Mouse (Mus musculus): Measurements from ENCODE around the gene Zc3h10. TPM values are rescaled to one million over a fixed set of nuclear protein-coding genes. Genes with fewer than 3 reads are reported as not detected.

Zc3h10 gene
- polyA plus RNA-seq (2012; rRNA removed; ENCODE audit: low replicate concordance): 11.5 and 20.7 TPM in 2 replicates

GRCm38 (mm10) chr10:128547361-128548032, at the start of gene Zc3h10:
Zc3h10 (minus strand) TSS chr10:128547774.

GRCm38 (mm10) chr10:128589464-128590192, 42.1 kb upstream of the Zc3h10 start, which contains the start of gene Erbb3:
Erbb3 (minus strand) TSS chr10:128589652.

DNA sequence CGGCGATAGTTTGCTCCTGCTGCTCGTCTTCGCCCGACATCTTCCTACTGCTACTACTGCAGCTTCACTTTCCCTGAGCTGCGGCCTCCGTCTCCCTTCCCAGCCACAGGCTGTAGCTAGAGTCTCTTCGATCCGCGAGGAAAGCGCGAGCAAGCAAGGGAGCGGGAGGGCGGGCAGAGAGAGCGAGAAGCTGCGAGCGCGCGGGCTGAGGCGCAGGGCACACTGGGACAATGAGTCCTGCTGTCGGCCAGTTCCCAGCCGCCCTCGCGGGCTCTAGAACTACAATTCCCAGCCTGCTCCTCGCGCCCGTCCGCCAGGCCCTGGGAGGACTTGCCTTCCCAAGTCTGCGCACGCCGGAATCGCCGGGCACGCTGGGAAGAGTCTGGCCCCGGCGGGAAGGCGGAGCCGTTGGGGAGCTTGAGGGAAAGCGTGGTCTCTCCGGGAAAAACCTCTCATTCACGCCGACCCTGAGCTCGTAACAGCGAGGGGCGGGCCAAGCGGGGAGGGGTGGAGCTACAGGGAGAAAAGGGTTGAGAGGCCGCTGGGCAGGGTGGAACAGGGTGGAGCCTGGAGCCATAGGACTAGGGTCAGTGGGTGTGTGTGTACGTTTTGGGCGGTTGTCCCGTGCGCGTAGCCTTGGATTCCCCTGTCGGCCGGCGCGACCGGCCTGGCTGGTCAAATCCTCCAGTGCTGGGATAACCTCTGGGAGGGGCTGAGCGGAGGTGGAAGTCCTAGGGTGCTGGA, 18.4 kb upstream of the Zc3h10 start, which contains the start of gene Pa2g4:
TSS of gene Pa2g4 (minus strand) at position 200 of the 744 bp plus-strand sequence.

GRCm38 (mm10) chr10:128548947-128549681, 1.5 kb upstream of the Zc3h10 start, which contains the start of gene Rpl41:
Rpl41 (minus strand) TSS chr10:128549305.

GRCm38 (mm10) chr10:128525671-128526308, 21.8 kb downstream of the Zc3h10 start, which contains the start of gene Esyt1:
Esyt1 (minus strand) TSS chr10:128525871.

GRCm38 (mm10) chr10:128498590-128498989, 49.0 kb downstream of the Zc3h10 start, which contains the start of gene Myl6b:
Myl6b (minus strand) TSS chr10:128498685.

GRCm38 (mm10) chr10:128493695-128494666, 53.6 kb downstream of the Zc3h10 start, which contains the start of gene Myl6:
Myl6 (minus strand) TSS chr10:128494145.

Other genes with a start within 250 kb of the Zc3h10 start
- 0.07 and 0.09 TPM in 2 replicates for gene Il23a, start 249.0 kb downstream of the Zc3h10 start, polyA plus RNA-seq (2012; rRNA removed; ENCODE audit: low replicate concordance)
- gene Pan2, start 244.4 kb downstream of the Zc3h10 start, polyA plus RNA-seq (2012; rRNA removed; ENCODE audit: low replicate concordance): 23.6 and 33.0 TPM in 2 replicates
- gene Cnpy2, start 225.3 kb downstream of the Zc3h10 start, polyA plus RNA-seq (2012; rRNA removed; ENCODE audit: low replicate concordance): 32.3 and 61.4 TPM in 2 replicates
- 312 and 728 TPM in 2 replicates for gene Cs, start 210.0 kb downstream of the Zc3h10 start, polyA plus RNA-seq (2012; rRNA removed; ENCODE audit: low replicate concordance)
- 41.6 and 171 TPM in 2 replicates for gene Coq10a, start 178.8 kb downstream of the Zc3h10 start, polyA plus RNA-seq (2012; rRNA removed; ENCODE audit: low replicate concordance)
- gene Ankrd52, start 170.7 kb downstream of the Zc3h10 start, polyA plus RNA-seq (2012; rRNA removed; ENCODE audit: low replicate concordance): 35.8 and 39.3 TPM in 2 replicates
- gene Slc39a5, start 146.5 kb downstream of the Zc3h10 start, polyA plus RNA-seq (2012; rRNA removed; ENCODE audit: low replicate concordance): not detected in 2 replicates
- 27.6 and 30.5 TPM in 2 replicates for gene Nabp2, start 136.3 kb downstream of the Zc3h10 start, polyA plus RNA-seq (2012; rRNA removed; ENCODE audit: low replicate concordance)
- gene Rnf41, start 136.1 kb downstream of the Zc3h10 start, polyA plus RNA-seq (2012; rRNA removed; ENCODE audit: low replicate concordance): 25.5 and 28.2 TPM in 2 replicates
- gene Smarcc2, start 88.5 kb downstream of the Zc3h10 start, polyA plus RNA-seq (2012; rRNA removed; ENCODE audit: low replicate concordance): 114 and 152 TPM in 2 replicates
- gene Myl6, start 53.6 kb downstream of the Zc3h10 start, polyA plus RNA-seq (2012; rRNA removed; ENCODE audit: low replicate concordance): 431 and 667 TPM in 2 replicates
- 6.0 and 6.7 TPM in 2 replicates for gene Myl6b, start 49.1 kb downstream of the Zc3h10 start, polyA plus RNA-seq (2012; rRNA removed; ENCODE audit: low replicate concordance)
- gene Esyt1, start 21.9 kb downstream of the Zc3h10 start, polyA plus RNA-seq (2012; rRNA removed; ENCODE audit: low replicate concordance): 153 and 220 TPM in 2 replicates
- gene Rpl41, start 1.5 kb upstream of the Zc3h10 start, polyA plus RNA-seq (2012; rRNA removed; ENCODE audit: low replicate concordance): 1,017 and 1,401 TPM in 2 replicates
- gene Pa2g4, start 18.2 kb upstream of the Zc3h10 start, polyA plus RNA-seq (2012; rRNA removed; ENCODE audit: low replicate concordance): 13.1 and 25.5 TPM in 2 replicates
- gene Erbb3, start 41.9 kb upstream of the Zc3h10 start, polyA plus RNA-seq (2012; rRNA removed; ENCODE audit: low replicate concordance): 18.4 and 23.2 TPM in 2 replicates
- 680 and 886 TPM in 2 replicates for gene Rps26, start 79.0 kb upstream of the Zc3h10 start, polyA plus RNA-seq (2012; rRNA removed; ENCODE audit: low replicate concordance)
- gene Ikzf4, start 98.2 kb upstream of the Zc3h10 start, polyA plus RNA-seq (2012; rRNA removed; ENCODE audit: low replicate concordance): 3.6 and 4.9 TPM in 2 replicates
- 15.0 and 36.9 TPM in 2 replicates for gene Suox, start 126.3 kb upstream of the Zc3h10 start, polyA plus RNA-seq (2012; rRNA removed; ENCODE audit: low replicate concordance)
- gene Rab5b, start 148.5 kb upstream of the Zc3h10 start, polyA plus RNA-seq (2012; rRNA removed; ENCODE audit: low replicate concordance): 65.8 and 127 TPM in 2 replicates
- 1.0 and 2.3 TPM in 2 replicates for gene Pmel, start 156.4 kb upstream of the Zc3h10 start, polyA plus RNA-seq (2012; rRNA removed; ENCODE audit: low replicate concordance)
- gene Cdk2, start 157.3 kb upstream of the Zc3h10 start, polyA plus RNA-seq (2012; rRNA removed; ENCODE audit: low replicate concordance): 18.0 and 31.1 TPM in 2 replicates
- gene Dgka, start 197.1 kb upstream of the Zc3h10 start, polyA plus RNA-seq (2012; rRNA removed; ENCODE audit: low replicate concordance): 113 and 118 TPM in 2 replicates
- 21.3 and 30.1 TPM in 2 replicates for gene Pym1, start 200.1 kb upstream of the Zc3h10 start, polyA plus RNA-seq (2012; rRNA removed; ENCODE audit: low replicate concordance)
- gene Mmp19, start 243.1 kb upstream of the Zc3h10 start, polyA plus RNA-seq (2012; rRNA removed; ENCODE audit: low replicate concordance): 27.6 and 57.1 TPM in 2 replicates

Measured in mammary gland, adult 2 months (tissue).